Mouse (Mus musculus) embryonic fibroblast, embryonic 13.5 days (primary cell): ENCODE measurements around the gene Fcrla.

Source experiments
- CTCF ChIP-seq: IDR thresholded peaks from 2 replicates; pipeline ENCODE4 v1.5.1; 2011; ENCODE audit warnings: mild to moderate bottlenecking, control low read depth, low read length, moderate library complexity, borderline replicate concordance; ENCODE audit not compliant: insufficient read depth
- POLR2A ChIP-seq: IDR thresholded peaks from 2 replicates; pipeline ENCODE4 v1.6.1; 2011; ENCODE audit warnings: low read depth, mild to moderate bottlenecking, control low read depth, low read length, moderate library complexity

DNA sequence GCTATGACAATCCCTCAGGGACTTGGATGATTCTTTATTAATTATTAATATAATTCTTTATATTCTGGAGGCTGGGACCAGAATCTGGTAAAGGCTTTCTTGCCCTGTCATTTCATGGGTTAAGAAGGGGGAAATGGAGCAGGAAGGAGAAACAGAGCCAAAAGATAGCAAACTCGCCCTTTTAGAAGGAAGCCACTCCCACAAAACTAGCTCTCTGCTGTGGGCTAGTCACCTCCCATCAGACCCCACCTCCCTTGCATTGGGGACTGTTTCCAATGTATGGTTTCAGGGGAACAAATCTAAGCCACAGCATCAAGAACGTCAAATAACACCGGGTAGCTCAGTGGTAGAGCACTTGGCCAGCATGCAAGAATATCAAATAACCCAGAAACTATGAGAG is 30.8 kb upstream of the Fcrla start:
- TF ChIP-seq POLR2A (no peak), CTCF (no peak)
